Mouse (Mus musculus) embryonic facial prominence, embryonic 14.5 days (tissue): ENCODE data around the gene Plcd3. TPM values are rescaled to one million over a fixed set of nuclear protein-coding genes. Genes with fewer than 3 reads are reported as not detected.

Experiments
- ATAC-seq: fragments of 200-750 bp; cut with Nextera tagmentation; 2 replicates; pipeline ENCODE4 v1.8.0; 2017; ENCODE audit warnings: low read depth, moderate number of reproducible peaks, moderate TSS enrichment
- DNase-seq: peaks from one replicate; pipeline ENCODE4 v3.0.0-alpha.2; 2015; ENCODE audit warnings: low spot score
- H3K27ac ChIP-seq: fragments of 300-500 bp; sonication (generic); replicated peaks from 2 replicates; pipeline ENCODE4 v1.5.1; 2014; ENCODE audit warnings: low read depth, mild to moderate bottlenecking, low read length, moderate library complexity
- H3K27me3 ChIP-seq: fragments of 300-500 bp; sonication (generic); replicated peaks from 2 replicates; pipeline ENCODE4 v1.6.1; 2014; ENCODE audit warnings: low read length; ENCODE audit not compliant: control insufficient read depth, insufficient read depth
- H3K36me3 ChIP-seq: fragments of 300-500 bp; sonication (generic); 2 replicates; pipeline ENCODE4 v1.6.1; 2014; ENCODE audit warnings: low read length, mixed read lengths; ENCODE audit not compliant: control insufficient read depth, insufficient read depth
- H3K4me1 ChIP-seq: fragments of 300-500 bp; sonication (generic); 2 replicates; pipeline ENCODE4 v1.6.1; 2014; ENCODE audit warnings: antibody characterized with exemption, low read length; ENCODE audit not compliant: control insufficient read depth, insufficient read depth
- H3K4me2 ChIP-seq: fragments of 300-500 bp; sonication (generic); 2 replicates; pipeline ENCODE4 v1.6.1; 2014; ENCODE audit warnings: low read depth, mild to moderate bottlenecking, low read length, moderate library complexity, mixed read lengths
- H3K4me3 ChIP-seq: fragments of 300-500 bp; sonication (generic); 2 replicates; pipeline ENCODE4 v1.5.1; 2014; ENCODE audit warnings: low read depth, mild to moderate bottlenecking, low read length
- H3K9ac ChIP-seq: fragments of 300-500 bp; sonication (generic); 2 replicates; pipeline ENCODE4 v1.6.1; 2014; ENCODE audit warnings: low read depth, mild to moderate bottlenecking, low read length, moderate library complexity, mixed read lengths
- H3K9me3 ChIP-seq: fragments of 300-500 bp; sonication (generic); 2 replicates; pipeline ENCODE4 v1.6.1; 2016; ENCODE audit warnings: low read length; ENCODE audit not compliant: control insufficient read depth
- WGBS: fragments of 180-500 bp; shearing (Covaris S2); extraction: QIAGEN DNeasy Blood & Tissue Kit; methylation state at CpG from one replicate; pipeline ENCODE4 v1.1.7; 2014; 5-methylcytosine and 5-hydroxymethylcytosine counted together
- polyA plus RNA-seq: library from polyadenylated mRNA; unstranded; fragments of >200 nt; fragmentation: Nextera tagmentation; extraction: Ambion mirVana; gene quantifications from 2 replicates; pipeline ENCODE4 v1.2.1, GENCODE M21; 2014

Plcd3 gene
- polyA plus RNA-seq, result 3.0 and 3.2 TPM in 2 replicates

- H3K27ac ChIP-seq, result no peak within 1 kb of the TSS
- peak within 1 kb of the TSS; percentile 59 for H3K4me3 ChIP-seq
- WGBS, result 0% methylated on average over 26 of the region's 34 CpGs
- peak within 1 kb of the TSS; percentile 71 for H3K9ac ChIP-seq
- H3K4me1 ChIP-seq, result peaks cover 20% of the 10 kb centered on the region
- H3K27me3 ChIP-seq, result peaks cover 23% of the 10 kb centered on the region
- no peaks in the 10 kb centered on the region for H3K36me3 ChIP-seq
- ATAC-seq (peak; percentile 42), DNase-seq (peak; percentile 87)
- H3K9me3 ChIP-seq, result no peaks in the 10 kb centered on the region
- H3K4me2 ChIP-seq, result peak within 1 kb of the TSS; percentile 96
Observed at GRCm38 (mm10) chr11:103101481-103101865, at the start of gene Plcd3, which contains the start of gene Acbd4. Plcd3 (minus strand) TSS chr11:103101658. Acbd4 (plus strand) TSS chr11:103101682.

GRCm38 (mm10) chr11:103149771-103150170 lies 48.3 kb upstream of the Plcd3 start:
- WGBS, result 90% methylated on average over 4 of the region's 4 CpGs
- Histone ChIP-seq H3K9me3 (no peaks in the 10 kb centered on the region), H3K4me2 (no peak overlapping the region), H3K36me3 (no peaks in the 10 kb centered on the region), H3K27ac (no peak overlapping the region), H3K9ac (no peak overlapping the region), H3K27me3 (no peaks in the 10 kb centered on the region), H3K4me3 (no peak overlapping the region), H3K4me1 (peaks cover 4% of the 10 kb centered on the region; the same call in 1 of the 2 replicates)
- DNase-seq (no peak), ATAC-seq (no peak)

GRCm38 (mm10) chr11:103147766-103148165 lies 46.3 kb upstream of the Plcd3 start:
- Histone ChIP-seq H3K4me3 (no peak overlapping the region), H3K9ac (no peak overlapping the region), H3K4me1 (peaks cover 10% of the 10 kb centered on the region), H3K9me3 (no peaks in the 10 kb centered on the region), H3K27ac (no peak overlapping the region), H3K36me3 (no peaks in the 10 kb centered on the region), H3K27me3 (no peaks in the 10 kb centered on the region), H3K4me2 (no peak overlapping the region)
- DNase-seq, result no peak
- no peak for ATAC-seq
- WGBS, result 63% methylated on average over 4 of the region's 4 CpGs

DNA sequence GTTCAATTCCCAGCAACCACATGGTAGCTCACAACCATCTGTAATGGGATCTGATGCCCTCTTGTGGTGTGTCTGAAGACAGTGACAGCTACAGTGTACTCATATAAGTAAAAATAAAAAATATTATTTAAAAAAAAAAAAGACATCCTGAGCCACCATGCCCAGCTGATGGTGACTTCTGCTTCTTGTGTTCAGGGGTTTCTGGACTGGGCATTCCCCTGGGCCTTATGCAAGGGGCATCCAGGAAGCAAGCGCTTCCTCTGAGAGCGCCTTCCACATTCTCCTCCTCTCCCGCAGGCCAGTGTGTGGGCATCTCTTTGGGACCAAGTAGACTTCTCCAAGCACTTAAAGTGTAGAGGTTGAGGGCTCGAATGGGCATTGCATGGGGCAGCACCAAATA lies 44.9 kb upstream of the Plcd3 start:
- Histone ChIP-seq H3K27ac (no peak overlapping the region), H3K4me1 (peaks cover 22% of the 10 kb centered on the region), H3K9ac (no peak overlapping the region), H3K27me3 (no peaks in the 10 kb centered on the region), H3K36me3 (no peaks in the 10 kb centered on the region), H3K4me2 (no peak overlapping the region), H3K9me3 (no peaks in the 10 kb centered on the region), H3K4me3 (no peak overlapping the region)
- ATAC-seq (no peak), DNase-seq (no peak)
- WGBS, result 94% methylated on average over 4 of the region's 4 CpGs

GRCm38 (mm10) chr11:103144309-103145285 lies 43.1 kb upstream of the Plcd3 start:
- 0 out of 2 replicates have a peak, but pooled peaks have one; percentile 16 for ATAC-seq
- WGBS, result 31% methylated on average over 12 of the region's 12 CpGs

GRCm38 (mm10) chr11:103142441-103143182 lies 41.2 kb upstream of the Plcd3 start:
- DNase-seq (peak; percentile 89), ATAC-seq (peak; percentile 84)
- Histone ChIP-seq H3K4me3 (peak overlapping the region; percentile 30), H3K27me3 (no peaks in the 10 kb centered on the region), H3K36me3 (peaks cover 14% of the 10 kb centered on the region; the same call in 1 of the 2 replicates), H3K9me3 (no peaks in the 10 kb centered on the region), H3K9ac (peak overlapping the region; percentile 60), H3K27ac (peak overlapping the region; percentile 90), H3K4me1 (peaks cover 23% of the 10 kb centered on the region), H3K4me2 (peak overlapping the region; percentile 55)
- WGBS, result 23% methylated on average over 6 of the region's 8 CpGs

More at GRCm38 (mm10) chr11:103144309-103145285, 43.1 kb upstream of the Plcd3 start:
- 0 out of 2 replicates have a peak overlapping the region, but pooled peaks have one; percentile 48 for H3K27ac ChIP-seq
- peaks cover under 1% of the 10 kb centered on the region; the same call in 1 of the 2 replicates for H3K36me3 ChIP-seq
- H3K9me3 ChIP-seq, result no peaks in the 10 kb centered on the region
- H3K4me2 ChIP-seq, result no peak overlapping the region
- H3K9ac ChIP-seq, result no peak overlapping the region
- no peak overlapping the region for H3K4me3 ChIP-seq
- no peaks in the 10 kb centered on the region for H3K27me3 ChIP-seq
- H3K4me1 ChIP-seq, result peaks cover 23% of the 10 kb centered on the region
- peak; percentile 48 for DNase-seq

DNA sequence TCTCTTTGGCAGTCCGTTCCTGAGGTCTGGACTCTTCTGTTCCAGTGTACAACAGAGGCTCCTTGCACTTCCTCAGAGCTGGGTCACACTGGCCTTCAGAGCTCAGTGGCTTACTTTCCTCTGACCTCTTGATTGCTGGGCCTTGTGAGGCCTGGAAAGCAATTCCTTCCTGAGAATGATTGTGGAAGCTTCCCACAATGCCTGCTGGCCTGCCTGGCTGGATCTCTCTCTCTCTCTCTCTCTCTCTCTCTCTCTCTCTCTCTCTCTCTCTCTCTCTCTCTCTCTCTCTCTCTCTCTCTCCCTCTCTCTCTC lies 40.4 kb upstream of the Plcd3 start:
- Histone ChIP-seq H3K27ac (peak overlapping the region; percentile 90), H3K4me1 (peaks cover 23% of the 10 kb centered on the region), H3K27me3 (no peaks in the 10 kb centered on the region), H3K36me3 (peaks cover 14% of the 10 kb centered on the region; the same call in 1 of the 2 replicates), H3K9me3 (no peaks in the 10 kb centered on the region), H3K9ac (peak overlapping the region; percentile 37; the same call in 1 of the 2 replicates), H3K4me3 (no peak overlapping the region), H3K4me2 (peak overlapping the region; percentile 55; the same call in 1 of the 2 replicates)
- ATAC-seq (no peak), DNase-seq (no peak)
- 33% methylated on average over 1 of the region's 1 CpGs for WGBS
